Mouse (Mus musculus) lung, adult 2 months (tissue): ENCODE measurements around the gene Foxo1.

Experiments
- CTCF ChIP-seq: fragments of 200-500 bp; IDR thresholded peaks from 2 replicates; pipeline ENCODE4 v1.5.1; 2011; ENCODE audit warnings: mild to moderate bottlenecking, low read length, control low read depth; ENCODE audit not compliant: insufficient read depth
- POLR2A ChIP-seq: fragments of 200-500 bp; IDR thresholded peaks from 2 replicates; pipeline ENCODE4 v1.6.1; 2011; ENCODE audit warnings: low read depth, mild to moderate bottlenecking, control low read depth, low read length, borderline replicate concordance; ENCODE audit errors: extremely low read depth

- TF ChIP-seq CTCF (no peak), POLR2A (no peak)
Observed at GRCm38 (mm10) chr3:52268487-52268736, 276 bp downstream of the Foxo1 start.
